Mouse (Mus musculus) liver, postnatal 0 days (tissue): ENCODE measurements around the gene Chrm3.

Experiments
- CTCF ChIP-seq: sonication (generic); IDR thresholded peaks from 2 replicates; pipeline ENCODE4 v1.5.1; 2016; ENCODE audit warnings: antibody characterized with exemption, low read depth
- EP300 ChIP-seq: IDR thresholded peaks from 2 replicates; pipeline ENCODE4 v1.6.1; 2016; ENCODE audit warnings: antibody characterized with exemption, low read depth, mild to moderate bottlenecking

DNA sequence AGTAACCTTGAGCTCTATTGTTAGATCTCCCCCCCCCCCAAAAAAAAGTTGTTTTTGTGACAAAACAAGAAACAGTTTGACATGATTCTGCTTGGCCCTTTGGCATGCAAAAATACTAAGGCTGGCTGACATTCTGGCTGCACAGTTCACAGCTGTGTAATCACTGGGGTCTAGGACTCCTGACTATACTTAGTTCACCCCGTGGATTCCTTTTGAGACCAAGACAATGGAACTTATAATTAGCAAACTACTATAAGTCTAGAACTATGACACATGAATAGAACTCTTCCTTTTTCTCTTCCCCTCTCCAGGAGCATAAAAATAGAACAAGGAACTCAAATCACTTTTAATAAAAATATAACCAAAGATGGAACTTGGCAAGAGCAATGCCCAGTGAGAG, 251.1 kb downstream of the Chrm3 start:
- TF ChIP-seq CTCF (no peak), EP300 (no peak)
